Mouse (Mus musculus): Measurements from ENCODE around the gene Krt24. TPM values are rescaled to one million over a fixed set of nuclear protein-coding genes. Genes with fewer than 3 reads are reported as not detected.

The Krt24 gene
- total RNA-seq, 2 experiments from 2014 or later, result not detected

- no peak for TF ChIP-seq CTCF (IDR thresholded peaks at IDR 0.05)
- H3K4me3 ChIP-seq, result no peak overlapping the region
- H3K27ac ChIP-seq, result no peak overlapping the region
- intact Hi-C loops (cut with DNase I), result no loop called here
- DNase-seq (ENCODE audit: extremely low spot score in 1 of 2, low spot score in 2 of 2), result no peak
These were observed 1.7 kb downstream of the Krt24 start for GRCm38 (mm10) chr11:99283334-99283733.

- DNase-seq (ENCODE audit: extremely low spot score in 1 of 2, low spot score in 2 of 2), result no peak
- no peak for TF ChIP-seq CTCF (IDR thresholded peaks at IDR 0.05)
- intact Hi-C loops (cut with DNase I), result no loop called here
- no peak overlapping the region for H3K4me3 ChIP-seq
- no peak overlapping the region for H3K27ac ChIP-seq
These were observed 3.9 kb downstream of the Krt24 start for GRCm38 (mm10) chr11:99281116-99281515.

- TF ChIP-seq CTCF (IDR thresholded peaks at IDR 0.05), result no peak
- intact Hi-C loops (cut with DNase I), result no loop called here
- Histone ChIP-seq H3K4me3 (no peak overlapping the region), H3K27ac (no peak overlapping the region)
- no peak for DNase-seq (ENCODE audit: extremely low spot score in 1 of 2, low spot score in 2 of 2)
These were observed 5.1 kb downstream of the Krt24 start for GRCm38 (mm10) chr11:99279986-99280385.

GRCm38 (mm10) chr11:99276786-99277185 is 8.3 kb downstream of the Krt24 start:
- no peak for TF ChIP-seq CTCF (IDR thresholded peaks at IDR 0.05)
- DNase-seq (ENCODE audit: extremely low spot score in 1 of 2, low spot score in 2 of 2), result no peak
- Histone ChIP-seq H3K4me3 (no peak overlapping the region), H3K27ac (no peak overlapping the region)
- intact Hi-C loops (cut with DNase I), result no loop called here

GRCm38 (mm10) chr11:99275624-99276023 is 9.4 kb downstream of the Krt24 start:
- H3K27ac ChIP-seq, result no peak overlapping the region
- TF ChIP-seq CTCF (IDR thresholded peaks at IDR 0.05), result no peak

GRCm38 (mm10) chr11:99272721-99273120 is 12.3 kb downstream of the Krt24 start:
- DNase-seq (ENCODE audit: extremely low spot score in 1 of 2, low spot score in 2 of 2), result no peak
- intact Hi-C loops (cut with DNase I), result no loop called here
- Histone ChIP-seq H3K4me3 (no peak overlapping the region), H3K27ac (no peak overlapping the region)
- TF ChIP-seq CTCF (IDR thresholded peaks at IDR 0.05), result no peak

More at GRCm38 (mm10) chr11:99275624-99276023, 9.4 kb downstream of the Krt24 start:
- no peak overlapping the region for H3K4me3 ChIP-seq
- intact Hi-C loops (cut with DNase I), result no loop called here
- DNase-seq (ENCODE audit: extremely low spot score in 1 of 2, low spot score in 2 of 2), result no peak

- Histone ChIP-seq H3K4me3 (no peak overlapping the region), H3K27ac (no peak overlapping the region)
- no peak for DNase-seq (ENCODE audit: extremely low spot score in 1 of 2, low spot score in 2 of 2)
- intact Hi-C loops (cut with DNase I), result no loop called here
- no peak for TF ChIP-seq CTCF (IDR thresholded peaks at IDR 0.05)
These were observed 15.9 kb downstream of the Krt24 start for GRCm38 (mm10) chr11:99269192-99269591.

- intact Hi-C loops (cut with DNase I), result no loop called here
- Histone ChIP-seq H3K27ac (peak overlapping the region; percentile 67), H3K4me3 (no peak overlapping the region)
- TF ChIP-seq CTCF (IDR thresholded peaks at IDR 0.05), result no peak
- DNase-seq (ENCODE audit: extremely low spot score in 1 of 2, low spot score in 2 of 2), result no peak
These were observed 19.3 kb downstream of the Krt24 start for GRCm38 (mm10) chr11:99265796-99266195.

- intact Hi-C loops (cut with DNase I), result no loop called here
- peak; percentile 43 to 52 for DNase-seq (ENCODE audit: extremely low spot score in 1 of 2, low spot score in 2 of 2)
- Histone ChIP-seq H3K4me3 (no peak overlapping the region), H3K27ac (peak overlapping the region; percentile 67; the same call in 1 of the 2 replicates)
- TF ChIP-seq CTCF (IDR thresholded peaks at IDR 0.05), result no peak
These were observed 19.8 kb downstream of the Krt24 start for GRCm38 (mm10) chr11:99265220-99265619.

- Histone ChIP-seq H3K4me3 (no peak overlapping the region), H3K27ac (no peak overlapping the region)
- TF ChIP-seq CTCF (IDR thresholded peaks at IDR 0.05), result peak; percentile 10
- intact Hi-C loops (cut with DNase I), result no loop called here
- DNase-seq (ENCODE audit: extremely low spot score in 1 of 2, low spot score in 2 of 2), result no peak
These were observed 28.8 kb downstream of the Krt24 start for GRCm38 (mm10) chr11:99256213-99256612.

- Histone ChIP-seq H3K27ac (no peak overlapping the region), H3K4me3 (no peak overlapping the region)
- TF ChIP-seq CTCF (IDR thresholded peaks at IDR 0.05), result no peak
- DNase-seq (ENCODE audit: extremely low spot score in 1 of 2, low spot score in 2 of 2), result no peak
- intact Hi-C loops (cut with DNase I), result no loop called here
These were observed 29.7 kb downstream of the Krt24 start for GRCm38 (mm10) chr11:99255316-99255715.

GRCm38 (mm10) chr11:99253893-99254292 is 31.2 kb downstream of the Krt24 start:
- H3K27ac ChIP-seq, result no peak overlapping the region
- intact Hi-C loops (cut with DNase I), result loop anchor here (5.0 kb wide), 1 partner anchor 38 kb away; no protein-coding TSS in a partner anchor
- no peak for DNase-seq (ENCODE audit: extremely low spot score in 1 of 2, low spot score in 2 of 2)
- H3K4me3 ChIP-seq, result no peak overlapping the region
- peak; percentile 26 for TF ChIP-seq CTCF (IDR thresholded peaks at IDR 0.05)

GRCm38 (mm10) chr11:99252671-99253070 is 32.4 kb downstream of the Krt24 start:
- H3K27ac ChIP-seq, result no peak overlapping the region
- DNase-seq (ENCODE audit: extremely low spot score in 1 of 2, low spot score in 2 of 2), result no peak
- TF ChIP-seq CTCF (IDR thresholded peaks at IDR 0.05), result no peak
- H3K4me3 ChIP-seq, result no peak overlapping the region
- intact Hi-C loops (cut with DNase I), result loop anchor here (5.0 kb wide), 1 partner anchor 40 kb away; no protein-coding TSS in a partner anchor
